Mouse (Mus musculus) kidney, postnatal 0 days (tissue): ENCODE data around the gene Efcab12. TPM values are rescaled to one million over a fixed set of nuclear protein-coding genes. Genes with fewer than 3 reads are reported as not detected.

ENCODE experiments used
- ATAC-seq: fragments of 200-750 bp; cut with Nextera tagmentation; replicated peaks from 2 replicates; pipeline ENCODE4 v1.8.0; 2017; ENCODE audit warnings: low read depth, moderate number of reproducible peaks, moderate TSS enrichment, moderate library complexity; ENCODE audit not compliant: low FRiP score
- DNase-seq: peaks from one replicate; pipeline ENCODE4 v3.0.0-alpha.2; 2016; ENCODE audit warnings: low spot score
- H3K27ac ChIP-seq: fragments of 300-500 bp; sonication (generic); 2 replicates; pipeline ENCODE4 v1.5.1; 2014; ENCODE audit warnings: mild to moderate bottlenecking
- H3K27me3 ChIP-seq: fragments of 300-500 bp; sonication (generic); 2 replicates; pipeline ENCODE4 v1.6.1; 2014; ENCODE audit warnings: low read length, mixed read lengths; ENCODE audit not compliant: insufficient read depth
- H3K36me3 ChIP-seq: fragments of 300-500 bp; sonication (generic); 2 replicates; pipeline ENCODE4 v1.6.1; 2014; ENCODE audit warnings: low read length, mixed read lengths; ENCODE audit not compliant: insufficient read depth
- H3K4me1 ChIP-seq: fragments of 300-500 bp; sonication (generic); replicated peaks from 2 replicates; pipeline ENCODE4 v1.6.1; 2014; ENCODE audit warnings: antibody characterized with exemption, low read length, mixed read lengths; ENCODE audit not compliant: insufficient read depth
- H3K4me2 ChIP-seq: fragments of 300-500 bp; sonication (generic); 2 replicates; pipeline ENCODE4 v1.6.1; 2014; ENCODE audit warnings: mild to moderate bottlenecking, low read length, moderate library complexity, mixed read lengths
- H3K4me3 ChIP-seq: fragments of 300-500 bp; sonication (generic); replicated peaks from 2 replicates; pipeline ENCODE4 v1.5.1; 2014; ENCODE audit warnings: low read depth, low read length
- H3K9ac ChIP-seq: fragments of 300-500 bp; sonication (generic); 2 replicates; pipeline ENCODE4 v1.6.1; 2014; ENCODE audit warnings: low read depth, low read length
- H3K9me3 ChIP-seq: fragments of 300-500 bp; sonication (generic); replicated peaks from 2 replicates; pipeline ENCODE4 v1.6.1; 2016; ENCODE audit warnings: low read length, inconsistent platforms, mixed read lengths
- CTCF ChIP-seq: IDR thresholded peaks from 2 replicates; pipeline ENCODE4 v1.5.1; 2016; ENCODE audit warnings: antibody characterized with exemption, low read depth, mild to moderate bottlenecking, moderate library complexity
- WGBS: fragments of 180-500 bp; shearing (Covaris S2); extraction: QIAGEN DNeasy Blood & Tissue Kit; methylation state at CpG from one replicate; pipeline ENCODE4 v1.1.7; 2014; 5-methylcytosine and 5-hydroxymethylcytosine counted together
- polyA plus RNA-seq: library from polyadenylated mRNA; unstranded; fragments of >200 nt; fragmentation: Nextera tagmentation; extraction: Ambion mirVana; gene quantifications from 2 replicates; pipeline ENCODE4 v1.2.1, GENCODE M21; 2015

Efcab12 gene
- polyA plus RNA-seq, 1 experiment from 2014 or later = 3.0 TPM

- no peak for TF ChIP-seq CTCF
- H3K4me1 ChIP-seq = peaks cover 11% of the 10 kb centered on the region; the same call in 1 of the 2 replicates
- H3K9ac ChIP-seq = no peak overlapping the region
- H3K36me3 ChIP-seq = no peaks in the 10 kb centered on the region
- DNase-seq (peak; percentile 10), ATAC-seq (no peak)
- H3K27me3 ChIP-seq = no peaks in the 10 kb centered on the region
- H3K4me2 ChIP-seq = no peak overlapping the region
- H3K27ac ChIP-seq = 0 out of 2 replicates have a peak overlapping the region, but pooled peaks have one; percentile 2
- no peaks in the 10 kb centered on the region for H3K9me3 ChIP-seq
- 71% methylated on average over 4 of the region's 4 CpGs for WGBS
- H3K4me3 ChIP-seq = no peak overlapping the region
Measured at GRCm38 (mm10) chr6:115856361-115856745, 18.1 kb upstream of the Efcab12 start.

- H3K27me3 ChIP-seq = no peaks in the 10 kb centered on the region
- no peak overlapping the region for H3K4me2 ChIP-seq
- H3K4me3 ChIP-seq = no peak overlapping the region
- H3K9me3 ChIP-seq = no peaks in the 10 kb centered on the region
- DNase-seq = no peak
- H3K27ac ChIP-seq = 0 out of 2 replicates have a peak overlapping the region, but pooled peaks have one; percentile 2
- H3K4me1 ChIP-seq = peaks cover 11% of the 10 kb centered on the region; the same call in 1 of the 2 replicates
- no peaks in the 10 kb centered on the region for H3K36me3 ChIP-seq
- ATAC-seq = no peak
- WGBS = 70% methylated on average over 3 of the region's 3 CpGs
- no peak for TF ChIP-seq CTCF
- no peak overlapping the region for H3K9ac ChIP-seq
Measured at GRCm38 (mm10) chr6:115855733-115856360, 17.6 kb upstream of the Efcab12 start.

DNA sequence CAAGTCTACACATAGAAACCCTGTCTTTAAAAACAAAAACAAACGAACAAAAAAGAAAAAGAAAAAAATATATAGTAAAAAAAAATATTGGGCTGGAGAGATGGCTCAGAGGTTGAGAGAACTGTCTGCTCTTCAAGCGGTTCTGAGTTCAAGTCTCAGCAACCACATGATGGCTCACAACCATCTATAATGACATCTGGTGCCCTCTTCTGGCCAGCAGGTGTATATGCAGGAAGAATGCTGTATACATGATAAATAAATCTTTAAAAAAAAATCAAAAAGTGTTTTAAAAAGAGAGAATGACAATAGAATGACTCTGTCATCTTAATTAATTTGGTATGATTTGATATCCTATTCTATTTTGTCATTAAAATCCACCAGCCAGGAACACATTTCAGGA is 16.2 kb upstream of the Efcab12 start:
- peak; percentile 67 for TF ChIP-seq CTCF
- Histone ChIP-seq H3K4me1 (peaks cover 5% of the 10 kb centered on the region; the same call in 1 of the 2 replicates), H3K9ac (no peak overlapping the region), H3K9me3 (no peaks in the 10 kb centered on the region), H3K36me3 (no peaks in the 10 kb centered on the region), H3K27ac (no peak overlapping the region), H3K27me3 (no peaks in the 10 kb centered on the region), H3K4me2 (no peak overlapping the region), H3K4me3 (no peak overlapping the region)
- DNase-seq = peak; percentile 24
- ATAC-seq = no peak
- 74% methylated on average over 2 of the region's 2 CpGs for WGBS

DNA sequence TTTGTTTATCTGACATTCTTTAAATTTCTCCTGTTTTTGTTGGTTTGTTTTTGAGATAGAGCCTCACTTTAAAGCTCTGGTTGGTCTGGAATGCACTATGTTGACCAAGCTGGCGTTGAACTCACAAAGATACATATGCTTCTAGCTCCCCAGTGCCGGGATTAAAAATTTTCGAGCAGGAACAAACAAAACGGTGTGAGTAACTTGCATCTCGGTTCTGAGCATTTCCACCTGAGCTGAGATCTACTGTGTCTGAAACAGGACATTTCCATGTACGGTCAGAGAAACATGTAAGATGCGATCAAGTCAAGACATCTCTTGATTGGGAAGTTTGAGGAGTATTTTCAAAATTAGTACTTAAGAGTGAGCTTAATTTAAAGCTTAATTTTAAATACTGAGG is 15.8 kb upstream of the Efcab12 start:
- Histone ChIP-seq H3K9ac (0 out of 2 replicates have a peak overlapping the region, but pooled peaks have one; percentile 44), H3K36me3 (0 out of 2 replicates have a peak, but pooled peaks cover 4% of the 10 kb centered on the region), H3K4me2 (peak overlapping the region; percentile 60), H3K27me3 (no peaks in the 10 kb centered on the region), H3K27ac (peak overlapping the region; percentile 62), H3K4me1 (peaks cover under 1% of the 10 kb centered on the region; the same call in 1 of the 2 replicates), H3K4me3 (peak overlapping the region; percentile 47), H3K9me3 (no peaks in the 10 kb centered on the region)
- DNase-seq (no peak), ATAC-seq (no peak)
- no peak for TF ChIP-seq CTCF
- WGBS = 43% methylated on average over 7 of the region's 7 CpGs

DNA sequence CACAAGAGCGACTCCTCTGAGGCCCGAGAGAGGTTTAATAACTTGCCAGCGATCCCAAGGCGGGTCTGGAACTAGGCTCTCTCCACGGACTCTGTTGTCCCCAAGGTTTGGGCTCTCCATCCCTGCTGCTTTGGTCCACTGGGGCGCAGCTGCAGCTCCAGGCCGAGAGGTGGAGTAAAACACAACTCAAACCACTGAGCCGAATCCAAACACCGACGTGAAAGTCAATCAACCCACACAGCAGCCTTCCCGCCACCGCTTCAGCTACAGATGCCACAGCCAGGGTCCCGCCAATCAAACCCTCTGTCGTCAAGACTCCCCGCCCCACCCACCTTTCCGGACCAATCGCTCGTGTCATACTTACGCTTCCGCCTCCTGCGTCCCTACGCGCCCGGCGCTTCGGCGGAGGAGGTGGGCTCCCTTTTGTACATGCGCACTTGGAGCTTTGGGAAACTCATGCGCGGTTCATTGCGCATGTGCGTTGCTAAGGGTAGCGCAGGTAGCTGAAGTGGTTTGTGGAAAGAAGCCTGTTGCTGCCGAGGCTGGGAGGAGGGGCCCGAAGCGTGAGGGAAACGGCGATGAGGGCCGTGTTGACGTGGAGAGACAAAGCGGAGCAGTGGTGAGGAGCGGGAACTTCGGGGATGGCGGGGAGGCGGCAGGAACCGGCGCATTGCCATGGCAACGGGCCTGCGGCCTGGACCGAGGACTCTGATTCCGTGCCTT is 15.0 kb upstream of the Efcab12 start, which contains the start of the genes Mbd4 and Ift122:
Mbd4 (minus strand) TSS at position 281 of the 723 bp plus-strand sequence.
Ift122 (plus strand) TSS at position 380 of the 723 bp plus-strand sequence.
- Histone ChIP-seq H3K4me1 (no peaks in the 10 kb centered on the region; the same call in 1 of the 2 replicates), H3K27ac (peak within 1 kb of the TSS; percentile 85), H3K9me3 (no peaks in the 10 kb centered on the region), H3K27me3 (no peaks in the 10 kb centered on the region), H3K4me3 (peak within 1 kb of the TSS; percentile 47), H3K9ac (peak within 1 kb of the TSS; percentile 44; the same call in 1 of the 2 replicates), H3K4me2 (peak within 1 kb of the TSS; percentile 60), H3K36me3 (0 out of 2 replicates have a peak, but pooled peaks cover 7% of the 10 kb centered on the region)
- TF ChIP-seq CTCF = peak; percentile 68
- ATAC-seq = peak; percentile 98
- peak; percentile 100 for DNase-seq
- under 1% methylated on average over 51 of the region's 51 CpGs for WGBS

GRCm38 (mm10) chr6:115852446-115853090 is 14.4 kb upstream of the Efcab12 start:
- Histone ChIP-seq H3K4me3 (peak overlapping the region; percentile 47), H3K27ac (peak overlapping the region; percentile 85), H3K27me3 (no peaks in the 10 kb centered on the region), H3K4me2 (peak overlapping the region; percentile 60), H3K9ac (peak overlapping the region; percentile 41; the same call in 1 of the 2 replicates), H3K4me1 (no peaks in the 10 kb centered on the region; the same call in 1 of the 2 replicates), H3K9me3 (no peaks in the 10 kb centered on the region), H3K36me3 (0 out of 2 replicates have a peak, but pooled peaks cover 8% of the 10 kb centered on the region)
- DNase-seq (no peak), ATAC-seq (no peak; the same call in 1 of the 2 replicates)
- WGBS = 5% methylated on average over 20 of the region's 20 CpGs
- no peak for TF ChIP-seq CTCF
